Mouse (Mus musculus): ENCODE results near the gene Lhfpl2.

DNA sequence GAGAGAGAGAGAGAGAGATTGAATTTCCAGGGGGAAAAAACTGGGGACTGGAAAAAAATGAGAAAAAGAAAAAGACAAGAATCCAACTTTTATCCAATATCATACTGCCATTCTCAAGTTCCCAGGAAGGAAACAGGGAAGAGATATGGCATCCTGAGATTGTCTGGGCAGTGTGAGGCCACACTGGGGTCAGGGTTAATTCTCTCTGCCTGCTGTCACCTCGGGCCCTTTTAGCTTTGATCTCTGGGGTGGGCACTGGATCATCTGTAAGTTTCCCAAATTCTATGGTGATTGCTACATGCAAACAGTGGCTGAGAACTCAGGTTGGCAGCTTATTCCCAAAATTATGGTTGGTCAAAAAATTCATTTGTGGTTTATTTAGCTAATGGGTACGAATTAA, 33.8 kb downstream of the Lhfpl2 start:
- TF ChIP-seq CTCF (IDR thresholded peaks at IDR 0.05; ENCODE audit: low read depth) (no peak), EP300 (optimal IDR thresholded peaks at IDR 0.05) (no peak)
